Mouse (Mus musculus): ENCODE results near the gene Kin. TPM values are rescaled to one million over a fixed set of nuclear protein-coding genes. Genes with fewer than 3 reads are reported as not detected.

The Kin gene
- polyA plus RNA-seq, 1 experiment, result 23.4 TPM

- Histone ChIP-seq H3K27ac (replicated peaks; ENCODE audit: low read depth, low read length) (no peak overlapping the region), H3K4me1 (ENCODE audit: control insufficient read depth, insufficient read depth, insufficient read length, low read length) (0 out of 2 replicates have a peak, but pooled peaks cover 5% of the 10 kb centered on the region), H3K4me3 (ENCODE audit: insufficient read depth, low read depth, low read length) (no peak overlapping the region)
Observed at GRCm38 (mm10) chr2:10087256-10087850, 7.0 kb downstream of the Kin start.

GRCm38 (mm10) chr2:10094327-10095100 lies 14.1 kb downstream of the Kin start:
- Histone ChIP-seq H3K4me3 (ENCODE audit: insufficient read depth, low read depth, low read length) (no peak overlapping the region), H3K4me1 (ENCODE audit: control insufficient read depth, insufficient read depth, insufficient read length, low read length) (no peaks in the 10 kb centered on the region), H3K27ac (replicated peaks; ENCODE audit: low read depth, low read length) (no peak overlapping the region)

DNA sequence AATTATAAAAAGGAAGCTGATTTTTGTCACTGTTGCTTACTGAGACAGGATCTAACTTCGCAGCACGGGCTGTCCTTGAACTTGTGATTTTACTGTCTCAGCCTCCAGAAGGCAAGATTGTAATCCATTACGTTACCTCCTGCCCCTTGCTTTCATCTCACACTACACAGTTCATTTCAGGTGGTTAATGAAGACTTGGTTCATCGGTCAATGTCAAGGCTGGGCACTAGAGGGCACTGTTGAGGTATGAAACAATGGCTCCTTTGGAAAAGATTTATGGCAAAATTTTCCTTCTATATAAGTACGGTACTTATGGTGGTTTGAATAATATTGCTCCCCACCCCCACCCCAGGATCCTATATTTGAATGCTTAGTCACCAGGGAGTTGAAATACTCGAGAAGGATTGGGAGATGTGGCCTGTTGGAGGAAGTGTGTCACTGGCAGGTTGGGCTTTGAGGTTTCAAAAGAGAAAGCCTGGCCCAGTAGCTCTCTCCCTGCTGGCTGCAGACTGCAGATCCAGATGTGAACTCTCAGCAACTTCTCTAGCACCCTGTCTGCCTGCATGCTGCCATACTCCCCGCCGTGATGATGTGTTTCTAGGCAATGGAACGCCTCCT lies 18.3 kb downstream of the Kin start:
- no peak overlapping the region for H3K27ac ChIP-seq (replicated peaks; ENCODE audit: low read depth, low read length)
- H3K4me1 ChIP-seq (ENCODE audit: control insufficient read depth, insufficient read depth, insufficient read length, low read length), result no peaks in the 10 kb centered on the region
- no peak overlapping the region for H3K4me3 ChIP-seq (ENCODE audit: insufficient read depth, low read depth, low read length)

DNA sequence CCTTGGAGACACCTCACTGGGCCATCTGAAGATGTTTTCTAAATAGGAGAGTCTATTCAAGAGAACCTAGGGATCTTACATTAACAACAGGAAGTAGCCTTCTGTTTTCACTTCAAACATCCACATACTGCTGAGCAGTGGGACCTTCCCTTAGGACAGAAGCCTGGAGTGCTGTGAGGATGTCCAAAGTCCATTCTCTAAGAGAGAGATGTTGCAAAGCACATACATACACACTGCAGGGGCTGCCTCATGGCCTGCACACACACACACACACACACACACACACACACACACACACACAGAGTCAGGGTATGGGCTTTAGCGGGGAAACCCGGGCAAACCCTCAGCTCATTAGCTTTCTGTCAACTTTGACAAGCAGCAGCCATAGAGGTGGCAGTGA lies 20.1 kb downstream of the Kin start:
- Histone ChIP-seq H3K4me1 (ENCODE audit: control insufficient read depth, insufficient read depth, insufficient read length, low read length) (no peaks in the 10 kb centered on the region), H3K4me3 (ENCODE audit: insufficient read depth, low read depth, low read length) (no peak overlapping the region), H3K27ac (replicated peaks; ENCODE audit: low read depth, low read length) (no peak overlapping the region)

GRCm38 (mm10) chr2:10101180-10101579 lies 20.8 kb downstream of the Kin start:
- Histone ChIP-seq H3K4me3 (ENCODE audit: insufficient read depth, low read depth, low read length) (no peak overlapping the region), H3K27ac (replicated peaks; ENCODE audit: low read depth, low read length) (no peak overlapping the region), H3K4me1 (ENCODE audit: control insufficient read depth, insufficient read depth, insufficient read length, low read length) (no peaks in the 10 kb centered on the region)

- H3K4me3 ChIP-seq (ENCODE audit: insufficient read depth, low read depth, low read length), result no peak overlapping the region
- H3K4me1 ChIP-seq (ENCODE audit: control insufficient read depth, insufficient read depth, insufficient read length, low read length), result no peaks in the 10 kb centered on the region
- no peak overlapping the region for H3K27ac ChIP-seq (replicated peaks; ENCODE audit: low read depth, low read length)
Observed at GRCm38 (mm10) chr2:10108535-10109189, 28.3 kb downstream of the Kin start.

DNA sequence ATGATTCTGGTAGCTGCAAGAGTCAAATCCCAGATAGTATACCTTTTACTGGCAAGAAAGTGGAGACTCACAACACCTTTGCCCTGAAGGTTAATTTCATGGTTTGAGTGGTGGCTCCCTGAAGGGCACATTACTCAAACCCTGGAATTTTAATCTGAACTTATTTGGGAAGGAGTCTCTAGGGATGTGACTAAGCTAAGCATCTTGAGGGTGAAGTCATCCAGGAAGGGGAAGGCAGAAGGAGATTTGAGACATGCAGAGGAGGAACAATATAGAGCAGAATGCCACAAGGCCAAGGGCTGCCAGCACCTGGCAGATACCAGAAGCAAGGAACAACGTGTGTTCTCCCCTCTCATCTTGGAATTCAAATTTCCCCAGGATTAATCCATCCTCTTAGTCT lies 38.4 kb downstream of the Kin start:
- no peak overlapping the region for H3K4me3 ChIP-seq (ENCODE audit: insufficient read depth, low read depth, low read length)
- no peaks in the 10 kb centered on the region for H3K4me1 ChIP-seq (ENCODE audit: control insufficient read depth, insufficient read depth, insufficient read length, low read length)
- no peak overlapping the region for H3K27ac ChIP-seq (replicated peaks; ENCODE audit: low read depth, low read length)

DNA sequence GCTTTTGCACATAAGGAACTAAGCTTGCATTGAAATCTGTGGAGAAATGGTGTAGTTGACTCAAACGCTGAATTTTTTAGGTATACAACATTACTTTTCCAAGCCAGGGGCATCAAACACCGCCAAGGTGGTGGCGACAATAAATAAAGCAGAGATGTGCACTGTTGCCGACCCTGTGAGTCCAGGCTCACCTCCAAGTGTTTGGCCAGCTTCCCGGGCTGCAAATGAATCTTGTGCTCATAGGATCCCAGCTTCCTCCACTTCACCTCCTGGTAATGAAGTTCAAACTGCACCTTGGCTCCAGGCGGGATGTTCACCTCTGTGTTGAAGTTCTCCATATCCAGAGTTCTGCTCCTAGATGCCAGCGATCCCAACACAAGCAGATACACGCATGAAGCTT lies 38.9 kb downstream of the Kin start:
- H3K4me1 ChIP-seq (ENCODE audit: control insufficient read depth, insufficient read depth, insufficient read length, low read length), result no peaks in the 10 kb centered on the region
- H3K27ac ChIP-seq (replicated peaks; ENCODE audit: low read depth, low read length), result no peak overlapping the region
- no peak overlapping the region for H3K4me3 ChIP-seq (ENCODE audit: insufficient read depth, low read depth, low read length)

- Histone ChIP-seq H3K4me3 (ENCODE audit: insufficient read depth, low read depth, low read length) (no peak overlapping the region), H3K4me1 (ENCODE audit: control insufficient read depth, insufficient read depth, insufficient read length, low read length) (no peaks in the 10 kb centered on the region), H3K27ac (replicated peaks; ENCODE audit: low read depth, low read length) (no peak overlapping the region)
Observed at GRCm38 (mm10) chr2:10121826-10122225, 41.4 kb downstream of the Kin start.

DNA sequence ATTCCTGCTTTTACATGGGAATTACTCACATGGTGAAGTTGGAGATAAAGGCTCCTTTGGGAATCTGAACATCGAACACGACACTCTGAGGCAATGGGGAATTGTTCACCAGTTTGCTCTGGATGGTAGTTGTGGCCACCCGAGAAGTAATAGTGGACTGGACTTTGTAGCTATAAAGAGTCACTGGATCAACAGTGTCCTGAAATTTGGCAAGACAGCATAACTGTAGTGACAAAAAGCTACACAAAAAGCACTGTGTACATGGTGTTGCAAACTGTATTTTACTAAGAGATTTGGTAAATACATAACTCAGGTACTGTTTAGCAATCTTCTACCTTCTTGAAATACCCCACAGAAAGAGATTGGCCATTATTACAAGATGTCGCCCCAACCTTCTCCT lies 45.7 kb downstream of the Kin start:
- Histone ChIP-seq H3K4me1 (ENCODE audit: control insufficient read depth, insufficient read depth, insufficient read length, low read length) (no peaks in the 10 kb centered on the region), H3K27ac (replicated peaks; ENCODE audit: low read depth, low read length) (no peak overlapping the region), H3K4me3 (ENCODE audit: insufficient read depth, low read depth, low read length) (no peak overlapping the region)

GRCm38 (mm10) chr2:10127471-10127870 lies 47.1 kb downstream of the Kin start:
- H3K27ac ChIP-seq (replicated peaks; ENCODE audit: low read depth, low read length), result no peak overlapping the region
- no peak overlapping the region for H3K4me3 ChIP-seq (ENCODE audit: insufficient read depth, low read depth, low read length)
- H3K4me1 ChIP-seq (ENCODE audit: control insufficient read depth, insufficient read depth, insufficient read length, low read length), result no peaks in the 10 kb centered on the region

DNA sequence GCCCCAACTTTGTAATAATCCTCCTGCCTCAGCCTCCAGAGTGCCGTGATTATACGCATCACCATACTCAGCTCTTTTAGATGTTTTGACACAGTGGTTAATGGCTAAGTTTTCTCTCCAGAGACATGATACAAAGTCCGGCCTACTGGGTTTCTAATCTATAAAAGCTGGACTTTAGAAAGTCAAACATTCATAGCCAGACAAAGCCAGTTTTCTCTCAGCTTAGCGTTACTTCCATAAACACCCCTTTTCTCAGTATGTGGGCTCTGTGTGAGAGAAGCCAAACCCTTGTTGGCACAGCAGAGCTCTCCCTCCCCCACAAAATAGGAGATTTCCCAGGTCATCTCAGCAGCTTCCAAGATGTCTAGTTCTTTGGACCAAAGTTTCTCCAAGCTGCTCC lies 48.2 kb downstream of the Kin start:
- Histone ChIP-seq H3K27ac (replicated peaks; ENCODE audit: low read depth, low read length) (no peak overlapping the region), H3K4me3 (ENCODE audit: insufficient read depth, low read depth, low read length) (no peak overlapping the region), H3K4me1 (ENCODE audit: control insufficient read depth, insufficient read depth, insufficient read length, low read length) (no peaks in the 10 kb centered on the region)

GRCm38 (mm10) chr2:10130341-10130990 lies 50.1 kb downstream of the Kin start:
- Histone ChIP-seq H3K4me3 (ENCODE audit: insufficient read depth, low read depth, low read length) (no peak overlapping the region), H3K4me1 (ENCODE audit: control insufficient read depth, insufficient read depth, insufficient read length, low read length) (no peaks in the 10 kb centered on the region), H3K27ac (replicated peaks; ENCODE audit: low read depth, low read length) (no peak overlapping the region)

- Histone ChIP-seq H3K27ac (replicated peaks; ENCODE audit: low read depth, low read length) (no peak within 1 kb of the TSS), H3K4me1 (ENCODE audit: control insufficient read depth, insufficient read depth, insufficient read length, low read length) (no peaks in the 10 kb centered on the region), H3K4me3 (ENCODE audit: insufficient read depth, low read depth, low read length) (no peak within 1 kb of the TSS)
Observed at GRCm38 (mm10) chr2:10131296-10131695, 50.9 kb downstream of the Kin start, which contains the start of gene Itih2. Itih2 (minus strand) TSS chr2:10131396.

DNA sequence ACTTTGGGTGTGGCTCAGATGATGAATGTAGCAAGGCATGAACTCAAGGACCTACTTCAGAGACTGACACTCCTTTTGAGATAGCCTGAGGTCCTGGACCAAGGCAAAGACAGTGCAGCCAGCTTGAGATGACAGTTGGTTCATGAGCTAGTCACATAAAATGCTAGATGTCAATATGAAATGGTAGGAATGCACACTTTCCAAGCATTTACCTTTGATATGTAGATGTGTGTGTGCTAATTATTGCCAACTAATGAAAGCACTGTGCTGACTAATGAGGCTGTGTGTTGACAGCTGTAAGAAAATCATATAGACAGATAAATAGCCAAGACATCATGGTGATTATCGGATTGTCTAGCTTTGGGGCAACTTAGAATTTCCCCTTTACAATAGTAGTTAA lies 51.7 kb downstream of the Kin start:
- Histone ChIP-seq H3K4me1 (ENCODE audit: control insufficient read depth, insufficient read depth, insufficient read length, low read length) (no peaks in the 10 kb centered on the region), H3K4me3 (ENCODE audit: insufficient read depth, low read depth, low read length) (no peak overlapping the region), H3K27ac (replicated peaks; ENCODE audit: low read depth, low read length) (no peak overlapping the region)
